Mouse (Mus musculus) left cerebral cortex, postnatal 4 days (tissue): ENCODE results near the gene Fhad1. TPM values are rescaled to one million over a fixed set of nuclear protein-coding genes. Genes with fewer than 3 reads are reported as not detected.

Experiments
- DNase-seq: peaks from one replicate; pipeline ENCODE4 v3.0.0-alpha.2; 2022
- intact Hi-C: fragments of 180-260 bp; cut with DNase I; formaldehyde crosslinking; loops from one replicate; pipeline ENCODE4 v1.15.1; 2025
- total RNA-seq, 2 experiments: library from RNA; stranded (reverse); gene quantifications; 2 replicates each; pipeline ENCODE4 v1.2.3; 2021

Gene Fhad1
- total RNA-seq, 2 experiments from 2014 or later = 0.90 to 1.1 TPM

GRCm38 (mm10) chr4:141981475-141981874 lies 33.4 kb downstream of the Fhad1 start:
- DNase-seq = no peak
- intact Hi-C loops = no loop called here

- no peak for DNase-seq
- intact Hi-C loops = no loop called here
These were observed 36.3 kb downstream of the Fhad1 start for GRCm38 (mm10) chr4:141978582-141978981.

DNA sequence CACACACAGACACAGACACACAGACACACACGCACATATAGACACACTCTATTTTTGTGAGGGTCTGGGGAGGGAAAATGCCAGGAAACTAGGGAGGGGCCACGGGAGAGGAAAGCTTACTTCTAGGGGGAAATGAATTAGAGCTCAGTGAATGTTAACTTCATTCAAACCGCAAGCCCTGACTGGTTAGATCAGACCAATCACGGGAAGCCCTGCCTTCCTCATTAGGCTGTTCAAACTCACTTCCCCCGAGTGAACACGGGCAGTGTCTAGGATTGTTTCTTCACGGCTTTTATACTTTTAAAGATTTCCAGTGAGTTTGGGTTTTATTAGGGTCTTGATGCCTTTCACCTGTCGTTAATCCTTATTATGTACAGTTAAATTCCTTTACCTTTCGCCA lies 37.5 kb downstream of the Fhad1 start:
- intact Hi-C loops = no loop called here
- DNase-seq = no peak

- intact Hi-C loops = no loop called here
- DNase-seq = peak; percentile 43
These were observed 38.7 kb downstream of the Fhad1 start for GRCm38 (mm10) chr4:141976163-141976562.

DNA sequence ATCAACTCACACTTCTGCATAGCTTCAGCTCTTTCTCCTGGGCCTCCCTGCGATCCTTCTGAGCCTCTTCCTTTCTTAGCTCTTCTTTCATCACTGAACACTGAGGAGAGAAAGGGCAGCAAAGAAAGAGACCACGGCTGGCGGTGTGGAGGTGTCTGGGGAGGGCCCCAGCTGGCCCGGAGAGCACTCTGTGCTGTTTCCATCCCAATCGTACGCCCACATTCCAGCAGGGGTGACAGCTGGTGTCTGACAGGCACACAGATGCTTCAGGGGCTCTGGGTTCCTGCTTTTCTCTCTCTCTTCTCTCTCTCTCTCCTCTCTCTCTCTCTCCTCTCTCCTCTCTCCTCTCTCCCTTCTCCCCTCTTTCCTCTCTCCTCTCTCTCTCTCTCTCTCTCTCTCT lies 50.3 kb downstream of the Fhad1 start:
- intact Hi-C loops = no loop called here
- DNase-seq = peak; percentile 37

DNA sequence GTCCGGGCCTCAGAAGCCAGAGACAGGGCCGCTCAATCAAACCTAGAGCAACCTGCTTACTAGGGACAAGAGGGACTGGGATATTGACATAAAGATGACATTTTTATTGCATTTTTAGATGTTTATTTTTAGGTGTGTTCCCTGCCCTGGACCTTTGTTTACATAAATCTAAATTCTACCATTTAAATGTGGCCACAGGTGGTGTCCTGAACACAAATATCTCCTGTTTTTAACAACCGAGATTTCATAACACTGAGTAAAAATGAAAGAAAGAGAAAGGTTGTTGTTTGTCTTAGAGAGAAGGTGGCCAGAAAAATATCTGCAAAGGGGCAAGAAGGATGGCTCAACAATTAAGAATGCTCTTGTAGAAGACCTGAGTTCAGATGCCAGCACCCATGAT lies 51.0 kb downstream of the Fhad1 start:
- intact Hi-C loops = no loop called here
- no peak for DNase-seq

- peak; percentile 73 for DNase-seq
- intact Hi-C loops = no loop called here
These were observed 51.8 kb downstream of the Fhad1 start for GRCm38 (mm10) chr4:141962811-141963685.

DNA sequence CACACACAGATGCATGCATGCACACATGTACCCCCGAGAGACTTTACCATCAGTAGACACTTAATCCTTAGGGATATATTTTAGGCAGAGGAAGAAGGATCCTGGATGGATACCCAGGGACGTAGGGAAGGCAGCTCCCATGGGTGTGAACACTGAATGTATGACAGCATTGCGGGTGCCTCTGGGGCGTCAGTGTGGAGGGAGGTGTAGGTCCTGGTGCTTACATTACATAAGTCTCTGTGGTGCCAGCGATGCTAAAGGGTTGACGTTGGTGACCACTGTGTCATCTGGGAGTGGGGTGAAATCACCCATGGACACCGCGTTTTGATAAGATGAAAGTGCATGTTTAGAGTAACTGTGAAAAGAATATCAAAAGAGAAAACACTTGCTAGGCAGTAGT lies 54.8 kb downstream of the Fhad1 start:
- intact Hi-C loops = no loop called here
- no peak for DNase-seq

DNA sequence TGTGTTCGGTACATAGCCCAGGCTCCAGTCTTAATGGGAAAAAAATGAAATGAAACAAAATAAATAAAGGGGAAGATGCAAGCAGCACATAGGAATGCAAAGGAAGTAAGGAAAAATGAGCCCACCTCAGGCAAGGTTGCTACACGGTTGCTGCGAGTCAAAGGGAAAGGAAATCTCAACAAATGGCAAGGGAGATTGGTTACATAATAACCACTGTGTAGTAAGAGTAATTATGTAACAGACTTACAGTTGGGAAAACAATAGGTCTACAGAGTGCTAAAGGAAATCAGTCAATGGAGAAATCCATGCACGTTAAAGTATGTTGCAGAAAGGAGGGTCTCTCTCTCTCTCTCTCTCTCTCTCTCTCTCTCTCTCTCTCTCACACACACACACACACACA lies 55.3 kb downstream of the Fhad1 start:
- intact Hi-C loops = no loop called here
- no peak for DNase-seq

- DNase-seq = no peak
- intact Hi-C loops = no loop called here
These were observed 56.1 kb downstream of the Fhad1 start for GRCm38 (mm10) chr4:141958614-141959375.

DNA sequence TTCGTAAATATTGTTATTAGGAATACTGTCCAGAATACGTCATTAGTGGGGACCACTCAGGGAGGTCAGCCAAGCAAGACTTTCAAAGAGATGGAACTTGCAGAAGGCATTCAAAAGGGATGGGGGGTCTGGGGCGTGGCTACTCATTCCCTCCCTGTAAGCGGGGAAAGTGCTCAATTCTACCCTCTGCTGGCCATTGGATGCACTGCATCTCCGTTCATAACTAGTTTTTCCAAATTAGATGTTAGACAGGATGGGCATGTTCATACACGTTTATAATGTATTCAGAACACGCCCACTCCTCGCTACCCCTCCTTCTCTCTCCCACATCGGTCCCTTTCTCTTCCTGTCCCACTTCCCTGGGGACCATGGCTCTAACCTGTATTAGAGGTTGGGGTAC lies 56.7 kb downstream of the Fhad1 start:
- intact Hi-C loops = no loop called here
- DNase-seq = peak; percentile 89

DNA sequence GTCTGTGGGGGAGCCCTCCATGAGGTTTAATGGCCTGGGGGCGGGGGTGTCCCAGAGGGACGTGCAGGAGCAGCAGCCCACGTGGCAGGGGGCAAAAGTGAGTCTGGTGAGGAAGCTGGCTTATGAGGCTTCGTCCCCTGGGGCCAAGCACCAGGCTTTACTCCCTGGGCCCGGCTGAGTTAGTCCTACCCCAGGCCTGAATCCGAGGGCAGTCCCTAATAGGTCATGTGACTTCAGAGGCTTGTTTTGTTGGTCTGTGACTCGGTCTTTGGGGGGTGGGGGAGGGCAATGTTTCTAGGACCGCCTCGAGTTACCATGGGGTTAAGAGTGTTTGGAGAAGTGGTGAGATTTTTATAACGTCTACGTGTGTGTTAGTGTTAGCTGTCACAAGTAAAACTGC lies 57.1 kb downstream of the Fhad1 start:
- peak; percentile 16 for DNase-seq
- intact Hi-C loops = no loop called here

DNA sequence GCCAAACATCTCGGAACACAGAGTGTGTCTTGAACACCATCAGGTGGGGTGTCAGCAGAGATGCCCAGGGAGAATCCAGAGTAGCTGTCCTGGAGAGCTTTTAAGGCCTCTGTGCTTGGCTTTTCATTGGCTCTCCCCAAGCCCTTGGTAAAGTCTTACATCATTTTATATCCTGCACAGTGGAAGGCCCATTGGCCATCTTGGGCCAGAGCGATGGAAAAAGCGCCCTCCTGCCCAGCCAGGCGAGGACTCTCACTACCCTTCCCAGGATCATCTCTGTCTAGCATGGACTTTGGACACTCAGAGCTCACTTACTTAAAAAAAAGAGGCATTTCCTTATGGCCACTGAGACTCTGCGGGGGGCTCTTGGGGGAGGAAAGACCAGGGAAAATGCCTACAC lies 58.0 kb downstream of the Fhad1 start:
- intact Hi-C loops = no loop called here
- no peak for DNase-seq

DNA sequence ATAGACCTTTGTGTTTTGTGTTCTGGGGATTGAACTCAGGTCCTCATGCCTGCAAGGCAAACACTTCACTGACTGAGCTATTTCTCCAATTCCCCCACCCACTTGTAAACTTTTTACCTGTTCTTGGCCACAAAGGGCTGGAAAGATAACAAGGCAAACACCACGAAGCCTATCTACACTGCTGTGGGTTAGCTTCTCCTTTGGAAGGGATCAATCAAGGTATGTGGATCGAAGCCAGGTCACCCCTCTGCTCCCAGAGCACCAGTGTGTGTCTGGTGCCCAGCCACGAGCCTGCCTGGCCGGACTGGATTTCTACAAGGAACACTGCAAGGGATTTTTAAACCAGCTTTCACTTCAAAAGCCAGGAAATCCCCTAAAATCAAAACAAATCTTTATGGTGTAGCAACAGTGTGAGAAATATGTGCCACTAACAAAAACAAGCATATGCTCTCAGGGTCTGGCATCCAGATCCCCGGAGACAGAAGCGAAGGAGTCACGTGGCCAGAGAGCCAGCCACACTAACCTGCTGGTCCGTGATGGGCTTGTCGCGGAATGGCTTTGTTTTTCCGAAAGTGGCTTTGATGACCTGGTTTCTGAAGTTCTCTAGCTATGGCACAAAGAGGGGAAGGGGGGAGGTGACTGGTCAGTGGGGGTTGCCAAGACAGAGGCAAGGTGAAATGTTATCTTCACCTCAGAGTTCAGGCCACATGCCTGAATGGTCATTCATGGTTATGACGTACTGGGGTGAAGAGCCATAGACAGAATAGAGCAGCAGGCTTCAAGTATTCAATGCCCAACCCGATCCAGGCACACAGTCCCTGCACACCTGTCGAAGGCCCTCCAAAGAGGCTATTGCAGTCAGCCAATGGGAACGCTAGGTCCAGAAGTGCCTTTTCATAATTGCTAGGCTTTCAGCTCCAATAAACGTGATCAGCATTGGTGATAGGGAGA lies 59.8 kb downstream of the Fhad1 start:
- intact Hi-C loops = loop anchor here (5.0 kb wide), 1 partner anchor 83 kb away; the partner anchor contains the start of gene Efhd2
- DNase-seq = no peak

- no peak for DNase-seq
- intact Hi-C loops = loop anchor here (5.0 kb wide), 1 partner anchor 82 kb away; the partner anchor contains the start of gene Efhd2
These were observed 61.0 kb downstream of the Fhad1 start for GRCm38 (mm10) chr4:141953859-141954258.

GRCm38 (mm10) chr4:141953291-141953690 lies 61.6 kb downstream of the Fhad1 start:
- intact Hi-C loops = loop anchor here (5.0 kb wide), 1 partner anchor 81 kb away; the partner anchor contains the start of gene Efhd2

GRCm38 (mm10) chr4:141952824-141953223 lies 62.1 kb downstream of the Fhad1 start:
- intact Hi-C loops = loop anchor here (5.0 kb wide), 1 partner anchor 81 kb away; the partner anchor contains the start of gene Efhd2
- no peak for DNase-seq

More at GRCm38 (mm10) chr4:141953291-141953690, 61.6 kb downstream of the Fhad1 start:
- no peak for DNase-seq

DNA sequence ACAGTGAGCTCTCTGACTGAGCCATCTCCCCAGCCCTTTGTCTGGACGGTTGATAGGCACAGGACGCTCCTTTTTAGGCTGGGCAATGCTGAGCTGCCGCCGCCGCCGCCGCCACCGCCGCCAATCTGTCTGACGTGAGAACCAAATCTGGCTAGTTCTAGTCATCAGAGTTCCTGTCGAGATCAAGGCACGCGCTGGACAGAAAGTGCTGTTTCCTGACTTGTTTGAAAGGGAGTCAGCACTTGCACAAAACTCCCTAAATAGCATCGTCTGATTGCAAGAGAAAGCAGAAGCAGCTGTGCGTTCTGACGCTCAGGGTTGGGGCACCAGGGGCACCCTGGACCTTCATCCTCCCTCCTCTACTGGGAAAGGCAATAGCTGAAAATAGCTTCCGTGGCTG lies 62.8 kb downstream of the Fhad1 start:
- intact Hi-C loops = loop anchor here (5.0 kb wide), 1 partner anchor 80 kb away; the partner anchor contains the start of gene Efhd2
- no peak for DNase-seq

DNA sequence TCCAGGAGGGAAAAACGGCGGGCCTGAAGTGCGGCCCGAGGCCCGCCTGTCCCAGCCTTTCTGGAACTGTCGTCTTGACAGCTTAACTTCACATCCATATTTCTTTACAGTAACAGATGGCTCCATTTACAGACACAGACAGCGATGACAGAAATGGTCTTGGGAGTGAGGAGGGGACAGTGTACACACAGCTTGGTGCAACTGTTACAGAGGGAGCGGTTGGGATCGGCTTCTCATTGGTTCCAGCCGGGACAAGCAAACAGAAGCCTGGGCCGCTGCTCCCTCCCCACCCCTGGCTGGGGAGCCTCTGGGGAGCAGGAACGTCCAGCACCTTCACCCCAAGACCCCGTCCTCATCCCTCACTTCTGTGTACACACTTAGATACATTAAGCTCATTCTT lies 65.4 kb downstream of the Fhad1 start:
- intact Hi-C loops = no loop called here
- no peak for DNase-seq

DNA sequence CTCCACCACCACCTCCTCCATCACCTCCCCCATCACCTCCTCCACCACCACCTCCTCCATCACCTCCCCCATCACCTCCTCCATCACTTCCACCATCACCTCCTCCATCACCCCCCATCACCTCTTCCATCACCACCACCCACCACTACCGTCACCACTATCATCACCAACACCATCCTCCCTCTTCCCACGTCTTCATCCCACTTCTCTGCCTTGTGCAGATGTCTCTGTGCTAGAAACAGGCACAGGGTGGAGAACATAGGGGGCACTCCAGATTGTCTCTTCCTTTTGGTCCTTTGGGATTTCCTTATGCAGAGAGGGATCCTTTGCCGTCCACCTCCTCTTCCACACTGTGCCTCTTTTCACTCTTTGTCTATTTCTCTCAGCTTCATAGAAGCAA lies 66.1 kb downstream of the Fhad1 start:
- intact Hi-C loops = no loop called here
- no peak for DNase-seq
